Mouse (Mus musculus) embryonic facial prominence, embryonic 11.5 days (tissue): ENCODE results near the gene Rbbp8nl. TPM values are rescaled to one million over a fixed set of nuclear protein-coding genes. Genes with fewer than 3 reads are reported as not detected.

Source experiments
- ATAC-seq: fragments of 200-750 bp; cut with Nextera tagmentation; replicated peaks from 2 replicates; pipeline ENCODE4 v1.8.0; 2017; ENCODE audit warnings: low read depth; ENCODE audit not compliant: insufficient number of reproducible peaks, low FRiP score, low TSS enrichment
- DNase-seq: peaks from one replicate; pipeline ENCODE4 v3.0.0-alpha.2; 2015; ENCODE audit warnings: low spot score
- H3K27ac ChIP-seq: fragments of 300-500 bp; sonication (generic); replicated peaks from 2 replicates; pipeline ENCODE4 v1.5.1; 2014; ENCODE audit warnings: mild to moderate bottlenecking, low read depth, low read length, control low read depth
- H3K27me3 ChIP-seq: fragments of 300-500 bp; sonication (generic); 2 replicates; pipeline ENCODE4 v1.6.1; 2014; ENCODE audit warnings: mild to moderate bottlenecking, low read length, moderate library complexity, mixed read lengths; ENCODE audit not compliant: control insufficient read depth, insufficient read depth
- H3K36me3 ChIP-seq: fragments of 300-500 bp; sonication (generic); replicated peaks from 2 replicates; pipeline ENCODE4 v1.6.1; 2014; ENCODE audit warnings: low read depth, mild to moderate bottlenecking, low read length, moderate library complexity, mixed read lengths; ENCODE audit not compliant: control insufficient read depth, insufficient read depth
- H3K4me1 ChIP-seq: fragments of 300-500 bp; sonication (generic); 2 replicates; pipeline ENCODE4 v1.6.1; 2014; ENCODE audit warnings: low read length, mixed read lengths; ENCODE audit not compliant: control insufficient read depth, insufficient read depth
- H3K4me2 ChIP-seq: fragments of 300-500 bp; sonication (generic); 2 replicates; pipeline ENCODE4 v1.6.1; 2014; ENCODE audit warnings: low read depth, mild to moderate bottlenecking, control low read depth, low read length, moderate library complexity
- H3K4me3 ChIP-seq: fragments of 300-500 bp; sonication (generic); 2 replicates; pipeline ENCODE4 v1.5.1; 2014; ENCODE audit warnings: low read depth, low read length, control low read depth
- H3K9ac ChIP-seq: fragments of 300-500 bp; sonication (generic); replicated peaks from 2 replicates; pipeline ENCODE4 v1.6.1; 2014; ENCODE audit warnings: mild to moderate bottlenecking, control low read depth, low read length
- H3K9me3 ChIP-seq: fragments of 300-500 bp; sonication (generic); replicated peaks from 2 replicates; pipeline ENCODE4 v1.6.1; 2016; ENCODE audit warnings: mild to moderate bottlenecking, low read length, inconsistent platforms, mixed read lengths; ENCODE audit not compliant: control insufficient read depth
- WGBS: fragments of 180-500 bp; shearing (Covaris S2); extraction: QIAGEN DNeasy Blood & Tissue Kit; methylation state at CpG from one replicate; pipeline ENCODE4 v1.1.7; 2014; 5-methylcytosine and 5-hydroxymethylcytosine counted together
- polyA plus RNA-seq: library from polyadenylated mRNA; unstranded; fragments of >200 nt; fragmentation: Nextera tagmentation; extraction: Ambion mirVana; gene quantifications from 2 replicates; pipeline ENCODE4 v1.2.1, GENCODE M21; 2014

Gene Rbbp8nl
- polyA plus RNA-seq, 1 experiment from 2014 or later: 0.20 TPM

DNA sequence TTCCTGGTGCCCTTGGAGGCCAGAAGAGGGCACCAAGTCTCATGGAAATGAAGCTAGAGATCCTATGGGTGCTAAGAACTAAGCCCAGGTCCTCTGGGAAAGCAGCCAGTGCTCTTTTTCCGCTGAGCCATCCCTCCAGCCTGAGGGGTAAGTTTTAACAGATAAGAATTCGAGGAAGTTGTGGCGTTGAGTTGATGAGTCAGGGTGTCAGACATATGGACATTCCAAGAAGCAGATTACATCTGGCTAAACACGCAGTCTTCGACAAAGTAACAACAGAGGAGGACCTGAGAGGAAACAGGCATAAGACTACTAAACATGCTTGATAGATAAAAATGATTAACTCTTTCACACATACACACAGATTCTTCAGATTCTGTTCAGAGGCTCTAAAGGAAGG, 51.1 kb downstream of the Rbbp8nl start:
- Histone ChIP-seq H3K4me1 (peaks cover 4% of the 10 kb centered on the region; the same call in 1 of the 2 replicates), H3K27me3 (no peaks in the 10 kb centered on the region), H3K36me3 (no peaks in the 10 kb centered on the region), H3K9ac (no peak overlapping the region), H3K27ac (no peak overlapping the region), H3K4me2 (no peak overlapping the region), H3K9me3 (no peaks in the 10 kb centered on the region), H3K4me3 (no peak overlapping the region)
- DNase-seq (no peak), ATAC-seq (no peak)
- 81% methylated on average over 5 of the region's 5 CpGs for whole genome bisulfite sequencing

GRCm38 (mm10) chr2:180237601-180238345, 51.9 kb downstream of the Rbbp8nl start:
- no peak overlapping the region for H3K4me2 ChIP-seq
- no peaks in the 10 kb centered on the region for H3K36me3 ChIP-seq
- no peak overlapping the region for H3K27ac ChIP-seq
- 86% methylated on average over 7 of the region's 7 CpGs for WGBS
- no peak for ATAC-seq
- no peak for DNase-seq
- no peaks in the 10 kb centered on the region for H3K27me3 ChIP-seq
- H3K9me3 ChIP-seq: no peaks in the 10 kb centered on the region
- no peak overlapping the region for H3K9ac ChIP-seq
- H3K4me3 ChIP-seq: no peak overlapping the region
- peaks cover 4% of the 10 kb centered on the region; the same call in 1 of the 2 replicates for H3K4me1 ChIP-seq

- DNase-seq (no peak), ATAC-seq (no peak)
- Histone ChIP-seq H3K9ac (no peak overlapping the region), H3K9me3 (no peaks in the 10 kb centered on the region), H3K27me3 (no peaks in the 10 kb centered on the region), H3K4me2 (no peak overlapping the region), H3K4me3 (no peak overlapping the region), H3K4me1 (peaks cover 4% of the 10 kb centered on the region; the same call in 1 of the 2 replicates), H3K27ac (no peak overlapping the region), H3K36me3 (no peaks in the 10 kb centered on the region)
- WGBS: 78% methylated on average over 3 of the region's 3 CpGs
These were observed 52.7 kb downstream of the Rbbp8nl start for GRCm38 (mm10) chr2:180236930-180237329.

DNA sequence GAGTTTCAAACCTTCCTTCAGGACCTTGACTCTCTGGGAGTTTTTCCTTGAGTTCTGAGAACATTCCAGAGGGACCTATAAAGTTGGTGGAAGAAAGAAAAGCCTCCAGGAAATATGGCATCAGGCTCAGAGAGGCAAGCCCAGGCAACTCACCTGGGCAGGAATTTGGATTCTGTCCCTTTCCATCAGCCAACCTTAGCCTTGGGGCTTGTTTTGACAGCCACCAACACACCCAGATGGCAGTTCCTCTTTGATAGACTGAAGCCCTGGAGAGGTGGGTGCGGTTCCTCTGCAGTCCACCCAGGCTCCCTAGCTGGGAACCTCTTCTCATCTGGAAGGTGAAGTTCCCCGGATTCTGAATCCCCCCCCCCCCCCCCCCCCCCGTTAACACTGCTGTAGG, 53.2 kb downstream of the Rbbp8nl start:
- H3K4me3 ChIP-seq: no peak overlapping the region
- H3K9ac ChIP-seq: no peak overlapping the region
- no peaks in the 10 kb centered on the region for H3K27me3 ChIP-seq
- no peak overlapping the region for H3K4me2 ChIP-seq
- 49% methylated on average over 3 of the region's 3 CpGs for WGBS
- no peaks in the 10 kb centered on the region for H3K9me3 ChIP-seq
- DNase-seq (no peak), ATAC-seq (no peak)
- no peaks in the 10 kb centered on the region for H3K36me3 ChIP-seq
- no peak overlapping the region for H3K27ac ChIP-seq
- H3K4me1 ChIP-seq: peaks cover 4% of the 10 kb centered on the region; the same call in 1 of the 2 replicates

GRCm38 (mm10) chr2:180235788-180236187, 53.9 kb downstream of the Rbbp8nl start:
- no peak overlapping the region for H3K27ac ChIP-seq
- no peak for DNase-seq
- no peak overlapping the region for H3K4me3 ChIP-seq
- no peak overlapping the region for H3K9ac ChIP-seq
- no peak overlapping the region for H3K4me2 ChIP-seq
- no peak for ATAC-seq
- no peaks in the 10 kb centered on the region for H3K36me3 ChIP-seq
- H3K27me3 ChIP-seq: no peaks in the 10 kb centered on the region
- H3K4me1 ChIP-seq: peaks cover 4% of the 10 kb centered on the region; the same call in 1 of the 2 replicates
- WGBS: 86% methylated on average over 4 of the region's 4 CpGs
- no peaks in the 10 kb centered on the region for H3K9me3 ChIP-seq

- Histone ChIP-seq H3K9me3 (no peaks in the 10 kb centered on the region), H3K27ac (no peak overlapping the region), H3K9ac (no peak overlapping the region), H3K4me1 (peaks cover 4% of the 10 kb centered on the region; the same call in 1 of the 2 replicates), H3K36me3 (no peaks in the 10 kb centered on the region), H3K4me2 (no peak overlapping the region), H3K4me3 (no peak overlapping the region), H3K27me3 (no peaks in the 10 kb centered on the region)
- ATAC-seq: no peak
- no peak for DNase-seq
- WGBS: 59% methylated on average over 6 of the region's 6 CpGs
These were observed 54.7 kb downstream of the Rbbp8nl start for GRCm38 (mm10) chr2:180234980-180235379.

- no peak for ATAC-seq
- 76% methylated on average over 8 of the region's 8 CpGs for WGBS
These were observed 55.3 kb downstream of the Rbbp8nl start for GRCm38 (mm10) chr2:180234353-180234752.

DNA sequence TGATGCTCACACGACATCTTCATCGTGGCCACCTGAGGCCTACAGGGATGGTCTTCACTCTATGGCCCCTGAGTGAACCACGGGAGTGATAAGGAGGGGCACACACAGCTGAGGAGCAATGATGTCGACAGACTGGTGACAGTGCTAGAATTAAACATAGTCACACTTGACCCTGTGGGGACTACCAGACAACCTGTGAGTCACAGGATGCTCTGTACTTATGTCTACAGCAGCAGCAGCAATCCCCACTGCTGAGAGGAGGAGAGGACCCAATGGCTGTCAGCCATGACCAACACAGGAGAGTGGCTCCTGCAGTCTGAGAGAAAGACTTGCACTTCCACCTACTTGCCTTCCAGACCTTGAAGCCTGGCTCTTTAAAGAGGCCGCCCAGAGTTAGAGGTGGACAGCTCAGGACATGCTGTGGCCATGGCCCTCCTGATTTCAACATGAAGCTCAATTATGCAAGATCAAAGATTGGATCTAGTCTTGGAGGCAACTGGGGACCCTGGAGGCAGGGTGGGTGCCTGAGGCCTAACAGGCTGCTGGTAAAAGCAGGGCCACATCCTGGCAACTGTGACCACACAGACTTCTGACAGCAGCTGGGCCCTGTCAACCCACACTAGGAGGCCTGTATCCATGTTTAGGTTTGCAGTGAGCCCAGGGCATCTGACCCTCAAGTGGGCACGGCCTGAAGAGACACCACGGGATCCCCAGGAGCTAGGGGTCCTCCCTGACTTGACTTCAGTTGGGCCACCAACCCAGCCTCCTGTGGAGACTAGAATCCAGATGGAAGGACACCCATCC, 56.4 kb downstream of the Rbbp8nl start:
- H3K27me3 ChIP-seq: no peaks in the 10 kb centered on the region
- H3K9ac ChIP-seq: no peak overlapping the region
- no peak overlapping the region for H3K4me2 ChIP-seq
- no peak overlapping the region for H3K27ac ChIP-seq
- 85% methylated on average over 7 of the region's 7 CpGs for WGBS
- H3K4me3 ChIP-seq: no peak overlapping the region
- H3K9me3 ChIP-seq: no peaks in the 10 kb centered on the region
- peaks cover 4% of the 10 kb centered on the region; the same call in 1 of the 2 replicates for H3K4me1 ChIP-seq
- ATAC-seq (no peak), DNase-seq (no peak)
- no peaks in the 10 kb centered on the region for H3K36me3 ChIP-seq

More at GRCm38 (mm10) chr2:180234353-180234752, 55.3 kb downstream of the Rbbp8nl start:
- DNase-seq: no peak
- H3K27ac ChIP-seq: no peak overlapping the region
- H3K27me3 ChIP-seq: no peaks in the 10 kb centered on the region
- H3K9me3 ChIP-seq: no peaks in the 10 kb centered on the region
- H3K4me2 ChIP-seq: no peak overlapping the region
- no peak overlapping the region for H3K9ac ChIP-seq
- no peak overlapping the region for H3K4me3 ChIP-seq
- H3K4me1 ChIP-seq: peaks cover 4% of the 10 kb centered on the region; the same call in 1 of the 2 replicates
- no peaks in the 10 kb centered on the region for H3K36me3 ChIP-seq
